Mouse (Mus musculus) myocyte (in vitro differentiated cells): ENCODE results near the gene Prkaa2. TPM values are rescaled to one million over a fixed set of nuclear protein-coding genes. Genes with fewer than 3 reads are reported as not detected.

ENCODE experiments used
- H3K27me3 ChIP-seq: one replicate; pipeline ENCODE4 v1.6.1; 2011; ENCODE audit not compliant: control insufficient read depth, insufficient read depth, insufficient read length
- H3K36me3 ChIP-seq: one replicate; pipeline ENCODE4 v1.6.1; 2011; ENCODE audit not compliant: control insufficient read depth, insufficient read depth
- H3K4me2 ChIP-seq: one replicate; pipeline ENCODE4 v1.6.1; 2011; ENCODE audit warnings: low read depth, control low read depth
- H3K4me3 ChIP-seq: one replicate; pipeline ENCODE4 v1.5.1; 2011; ENCODE audit warnings: mild to moderate bottlenecking, control low read depth, moderate library complexity
- H3K79me2 ChIP-seq: one replicate; pipeline ENCODE4 v1.6.1; 2011; ENCODE audit not compliant: control insufficient read depth, insufficient read depth
- H3ac ChIP-seq: one replicate; pipeline ENCODE4 v1.6.1; 2011; ENCODE audit not compliant: control insufficient read depth, insufficient read length
- CEBPB ChIP-seq: IDR thresholded peaks from 2 replicates; pipeline ENCODE4 v1.6.1; 2011; ENCODE audit warnings: mild to moderate bottlenecking, moderate library complexity; ENCODE audit not compliant: poor library complexity, insufficient read depth, severe bottlenecking
- E2F4 ChIP-seq: IDR thresholded peaks from one replicate; pipeline ENCODE4 v1.6.1; 2011; ENCODE audit warnings: mild to moderate bottlenecking, control low read depth, moderate library complexity; ENCODE audit not compliant: insufficient read depth
- MAX ChIP-seq: IDR thresholded peaks from one replicate; pipeline ENCODE4 v1.6.1; 2011; ENCODE audit warnings: low read depth, mild to moderate bottlenecking, control low read depth
- MYOD1 ChIP-seq, 3 experiments: IDR thresholded peaks; one replicate each; pipeline ENCODE4 v1.6.1; 2011; ENCODE audit warnings: control low read depth in 2 of 3, low read depth in 2 of 3, mild to moderate bottlenecking in 2 of 3, moderate library complexity in 1 of 3; ENCODE audit not compliant: insufficient read length in 2 of 3, control insufficient read depth in 1 of 3
- MYOG ChIP-seq, 3 experiments: IDR thresholded peaks; one replicate each; pipeline ENCODE4 v1.6.1; 2011; ENCODE audit warnings: control low read depth in 2 of 3, low read depth in 2 of 3, mild to moderate bottlenecking in 2 of 3; ENCODE audit not compliant: insufficient read length in 2 of 3, control insufficient read depth in 1 of 3, insufficient read depth in 1 of 3
- POLR2A ChIP-seq: IDR thresholded peaks from one replicate; pipeline ENCODE4 v1.6.1; 2011; ENCODE audit warnings: low read depth, mild to moderate bottlenecking, control low read depth, moderate library complexity; ENCODE audit not compliant: insufficient read length
- POLR2AphosphoS2 ChIP-seq: IDR thresholded peaks from one replicate; pipeline ENCODE4 v1.6.1; 2011; ENCODE audit warnings: low read depth, control low read depth; ENCODE audit not compliant: insufficient read length
- REST ChIP-seq: IDR thresholded peaks from one replicate; pipeline ENCODE4 v1.6.1; 2011; ENCODE audit warnings: mild to moderate bottlenecking, control low read depth, moderate library complexity; ENCODE audit not compliant: insufficient read depth, insufficient read length
- SRF ChIP-seq: IDR thresholded peaks from one replicate; pipeline ENCODE4 v1.6.1; 2011; ENCODE audit warnings: low read depth; ENCODE audit not compliant: control insufficient read depth, insufficient read length
- TCF12 ChIP-seq: IDR thresholded peaks from one replicate; pipeline ENCODE4 v1.6.1; 2011; ENCODE audit warnings: mild to moderate bottlenecking, control low read depth; ENCODE audit not compliant: poor library complexity, insufficient read depth, severe bottlenecking
- TCF3 ChIP-seq: IDR thresholded peaks from one replicate; pipeline ENCODE4 v1.6.1; 2011; ENCODE audit warnings: low read depth, control low read depth; ENCODE audit not compliant: insufficient read length
- USF1 ChIP-seq: IDR thresholded peaks from one replicate; pipeline ENCODE4 v1.6.1; 2011; ENCODE audit warnings: low read depth, mild to moderate bottlenecking, control low read depth, moderate library complexity
- polyA plus RNA-seq: library from polyadenylated mRNA; unstranded; fragments of >200 nt; fragmentation: generic; extraction: Trizol; gene quantifications from one replicate; pipeline ENCODE4 v1.2.1, GENCODE M21; 2012; ENCODE audit warnings: missing spikeins

The Prkaa2 gene
- polyA plus RNA-seq, 1 experiment: 2.2 TPM

DNA sequence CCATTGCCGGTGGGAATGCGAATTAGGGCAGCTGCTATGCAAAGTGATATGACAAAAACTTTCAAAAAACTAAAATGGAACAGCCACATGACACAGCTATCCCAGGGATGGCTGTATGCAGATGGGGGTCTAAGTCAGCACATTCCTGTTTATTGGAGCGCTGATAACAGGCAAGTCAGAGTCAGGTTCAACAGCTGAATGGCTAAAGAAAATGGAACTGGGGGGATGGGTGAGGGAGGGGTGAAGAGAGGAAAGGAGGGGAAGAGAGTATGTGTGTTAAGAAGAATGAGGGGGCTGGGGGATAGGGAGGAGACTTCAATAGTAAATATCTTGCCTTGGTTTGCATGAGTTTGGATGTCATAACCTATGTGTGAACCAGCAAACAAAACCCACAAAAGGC is 117.4 kb downstream of the Prkaa2 start:
- Histone ChIP-seq H3K36me3 (no peaks in the 10 kb centered on the region), H3K79me2 (no peaks in the 10 kb centered on the region), H3K4me3 (no peak overlapping the region), H3K27me3 (no peaks in the 10 kb centered on the region), H3K4me2 (no peak overlapping the region), H3ac (no peak overlapping the region)
- TF ChIP-seq MYOD1 (IDR thresholded peaks at IDR 0.05; ENCODE audit: control insufficient read depth in 1 of 3, insufficient read length in 2 of 3, low read depth in 2 of 3): peak in 1 of 3 experiments; percentile 27
- TF ChIP-seq TCF3: no peak
- TF ChIP-seq E2F4: no peak
- TF ChIP-seq REST: no peak
- TF ChIP-seq POLR2A: no peak
- TF ChIP-seq USF1: no peak
- TF ChIP-seq MAX: no peak
- TF ChIP-seq TCF12: no peak
- TF ChIP-seq SRF: no peak

- Histone ChIP-seq H3ac (no peak overlapping the region), H3K4me3 (no peak overlapping the region), H3K4me2 (no peak overlapping the region), H3K79me2 (no peaks in the 10 kb centered on the region), H3K36me3 (no peaks in the 10 kb centered on the region), H3K27me3 (no peaks in the 10 kb centered on the region)
- TF ChIP-seq MYOG (IDR thresholded peaks at IDR 0.05; ENCODE audit: control insufficient read depth in 1 of 3, insufficient read depth in 1 of 3, insufficient read length in 2 of 3, low read depth in 2 of 3): no peak
- no peak for TF ChIP-seq TCF12
- TF ChIP-seq USF1: no peak
- TF ChIP-seq CEBPB: no peak
- no peak for TF ChIP-seq POLR2A
- TF ChIP-seq REST: no peak
- no peak for TF ChIP-seq MYOD1 (IDR thresholded peaks at IDR 0.05; ENCODE audit: control insufficient read depth in 1 of 3, insufficient read length in 2 of 3, low read depth in 2 of 3)
- TF ChIP-seq SRF: no peak
- TF ChIP-seq MAX: no peak
- TF ChIP-seq TCF3: no peak
- no peak for TF ChIP-seq E2F4
Measured at GRCm38 (mm10) chr4:104990686-104991085, 119.0 kb downstream of the Prkaa2 start.

DNA sequence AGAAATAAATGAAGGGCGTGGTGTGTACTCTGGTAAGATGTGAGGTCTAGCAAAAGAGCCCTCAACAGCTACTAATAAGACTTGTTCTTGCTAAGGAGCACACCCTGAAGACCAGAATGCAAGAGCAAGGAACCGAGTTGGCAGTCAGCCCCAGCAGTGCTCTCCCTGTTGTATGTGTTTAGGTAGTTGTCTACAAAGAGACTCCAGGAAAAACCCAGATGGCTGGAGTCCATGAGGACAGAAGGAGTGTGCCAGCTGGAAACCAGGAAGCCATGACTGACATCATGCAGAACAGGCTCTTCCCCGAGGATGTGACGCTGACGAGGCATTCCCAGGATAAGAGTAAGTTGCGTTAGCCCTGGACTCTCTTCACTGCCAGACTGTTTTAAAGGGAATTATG is 119.7 kb downstream of the Prkaa2 start:
- H3K79me2 ChIP-seq: no peaks in the 10 kb centered on the region
- no peak overlapping the region for H3ac ChIP-seq
- H3K4me3 ChIP-seq: no peak overlapping the region
- no peaks in the 10 kb centered on the region for H3K27me3 ChIP-seq
- no peak for TF ChIP-seq SRF
- TF ChIP-seq USF1: no peak
- no peak for TF ChIP-seq TCF3
- TF ChIP-seq REST: no peak
- TF ChIP-seq E2F4: no peak
- no peaks in the 10 kb centered on the region for H3K36me3 ChIP-seq
- H3K4me2 ChIP-seq: no peak overlapping the region

- Histone ChIP-seq H3ac (no peak overlapping the region), H3K4me2 (peak overlapping the region; percentile 2), H3K36me3 (no peaks in the 10 kb centered on the region), H3K4me3 (no peak overlapping the region), H3K79me2 (no peaks in the 10 kb centered on the region), H3K27me3 (no peaks in the 10 kb centered on the region)
- TF ChIP-seq CEBPB (no peak), USF1 (no peak), MYOG (IDR thresholded peaks at IDR 0.05; ENCODE audit: control insufficient read depth in 1 of 3, insufficient read depth in 1 of 3, insufficient read length in 2 of 3, low read depth in 2 of 3) (no peak), REST (no peak), MYOD1 (IDR thresholded peaks at IDR 0.05; ENCODE audit: control insufficient read depth in 1 of 3, insufficient read length in 2 of 3, low read depth in 2 of 3) (no peak), E2F4 (no peak), TCF12 (no peak), SRF (no peak), POLR2AphosphoS2 (no peak), TCF3 (no peak), POLR2A (no peak), MAX (no peak)
Measured at GRCm38 (mm10) chr4:104988709-104989108, 121.0 kb downstream of the Prkaa2 start.

GRCm38 (mm10) chr4:104988102-104988501 is 121.6 kb downstream of the Prkaa2 start:
- no peaks in the 10 kb centered on the region for H3K79me2 ChIP-seq
- peak overlapping the region; percentile 61 for H3K4me2 ChIP-seq
- no peaks in the 10 kb centered on the region for H3K27me3 ChIP-seq
- H3K36me3 ChIP-seq: no peaks in the 10 kb centered on the region
- no peak overlapping the region for H3ac ChIP-seq
- H3K4me3 ChIP-seq: no peak overlapping the region
- TF ChIP-seq SRF (no peak), REST (no peak), MAX (no peak), USF1 (no peak), TCF12 (no peak), TCF3 (no peak), POLR2AphosphoS2 (no peak), CEBPB (no peak), POLR2A (no peak), MYOG (IDR thresholded peaks at IDR 0.05; ENCODE audit: control insufficient read depth in 1 of 3, insufficient read depth in 1 of 3, insufficient read length in 2 of 3, low read depth in 2 of 3) (no peak), MYOD1 (IDR thresholded peaks at IDR 0.05; ENCODE audit: control insufficient read depth in 1 of 3, insufficient read length in 2 of 3, low read depth in 2 of 3) (no peak), E2F4 (no peak)
